Mouse (Mus musculus) thymus, postnatal 4 days (tissue): ENCODE data around the gene Slc12a6.

Source experiments
- DNase-seq: peaks from one replicate; pipeline ENCODE4 v3.0.0; 2021

Slc12a6 gene

GRCm38 (mm10) chr2:112332051-112332898, 66.7 kb downstream of the Slc12a6 start:
- no peak for DNase-seq

GRCm38 (mm10) chr2:112337211-112337610, 71.6 kb downstream of the Slc12a6 start:
- DNase-seq: no peak

- peak; percentile 31 for DNase-seq
Measured at GRCm38 (mm10) chr2:112339736-112340135, 74.1 kb downstream of the Slc12a6 start.

- DNase-seq: no peak
Measured at GRCm38 (mm10) chr2:112341117-112341516, 75.5 kb downstream of the Slc12a6 start.

GRCm38 (mm10) chr2:112348246-112348645, 82.6 kb downstream of the Slc12a6 start:
- DNase-seq: no peak

- no peak for DNase-seq
Measured at GRCm38 (mm10) chr2:112353685-112354455, 88.2 kb downstream of the Slc12a6 start.

- no peak for DNase-seq
Measured at GRCm38 (mm10) chr2:112359611-112360010, 94.0 kb downstream of the Slc12a6 start.

- no peak for DNase-seq
Measured at GRCm38 (mm10) chr2:112360012-112360780, 94.6 kb downstream of the Slc12a6 start.

- DNase-seq: no peak
Measured at GRCm38 (mm10) chr2:112360781-112361169, 95.2 kb downstream of the Slc12a6 start.

GRCm38 (mm10) chr2:112367222-112367621, 101.6 kb downstream of the Slc12a6 start:
- peak; percentile 20 for DNase-seq

- peak; percentile 93 for DNase-seq
Measured at GRCm38 (mm10) chr2:112367726-112368673, 102.4 kb downstream of the Slc12a6 start, which contains the start of gene Emc4. Gene Emc4, minus strand, starts transcription at chr2:112368027.

GRCm38 (mm10) chr2:112369941-112370340, 104.3 kb downstream of the Slc12a6 start:
- no peak for DNase-seq

GRCm38 (mm10) chr2:112373141-112373540, 107.5 kb downstream of the Slc12a6 start:
- no peak for DNase-seq

GRCm38 (mm10) chr2:112374610-112375009, 109.0 kb downstream of the Slc12a6 start:
- DNase-seq: no peak

GRCm38 (mm10) chr2:112378973-112379898, 113.6 kb downstream of the Slc12a6 start, which contains the start of gene Katnbl1:
Gene Katnbl1, plus strand, starts transcription at chr2:112379211.
- DNase-seq: peak; percentile 99

GRCm38 (mm10) chr2:112380131-112380530, 114.5 kb downstream of the Slc12a6 start:
- no peak for DNase-seq

GRCm38 (mm10) chr2:112381219-112381618, 115.6 kb downstream of the Slc12a6 start:
- no peak for DNase-seq

- no peak for DNase-seq
Measured at GRCm38 (mm10) chr2:112390843-112391242, 125.2 kb downstream of the Slc12a6 start.

- DNase-seq: no peak
Measured at GRCm38 (mm10) chr2:112391346-112392000, 125.8 kb downstream of the Slc12a6 start.

GRCm38 (mm10) chr2:112392689-112393088, 127.1 kb downstream of the Slc12a6 start:
- DNase-seq: no peak
